8 mouse cellular contexts compared by ENCODE assay signal in the genomic region with DNA sequence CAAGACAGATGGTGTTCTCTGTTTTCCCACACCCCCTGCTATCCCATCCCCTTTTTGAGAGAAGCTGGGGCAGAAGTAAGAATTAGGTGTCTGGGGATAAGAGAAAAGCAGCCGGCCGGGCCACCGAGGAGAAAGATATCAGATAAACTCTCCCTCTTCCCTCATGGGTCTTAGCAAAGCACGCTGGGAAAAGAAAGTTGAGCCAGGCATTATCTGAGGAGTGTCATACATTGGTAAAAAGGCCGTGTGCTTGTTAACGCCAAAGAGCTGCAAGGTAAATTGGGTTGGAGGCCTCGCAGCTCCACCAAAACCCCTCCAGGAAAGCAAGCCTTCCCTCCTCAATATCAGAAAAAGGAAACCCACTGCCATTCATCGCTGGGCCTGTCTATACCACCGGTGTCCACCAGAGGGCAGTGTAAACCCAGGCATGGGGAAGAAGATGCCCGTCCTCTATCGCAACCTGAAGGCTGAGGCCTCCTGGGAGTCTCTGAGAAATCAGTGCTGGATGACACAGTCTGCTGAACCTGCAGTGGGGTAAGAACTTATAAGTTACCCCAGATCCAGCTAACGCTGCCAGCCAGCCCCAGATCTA. TPM values are rescaled to one million over a fixed set of nuclear protein-coding genes. Genes with fewer than 3 reads are reported as not detected.
DNase-seq lines count a peak whose midpoint lies in the region; ATAC-seq and TF ChIP-seq lines count a peak whose summit lies in the region.

No protein-coding gene starts in this region.

- ATAC-seq in CD4-positive, CD25-positive, alpha-beta regulatory T cell, adult 4 months, result peak; percentile 55
- no peak for ATAC-seq in embryonic facial prominence, embryonic 11.5 days (replicated peaks; ENCODE audit: insufficient number of reproducible peaks, low FRiP score, low TSS enrichment, low read depth)
- ATAC-seq in heart, postnatal 0 days (ENCODE audit: insufficient read depth, low read depth), result no peak

- H3K4me3 ChIP-seq in embryonic facial prominence, embryonic 11.5 days (ENCODE audit: low read depth, low read length), result no peak overlapping the region
- no peak overlapping the region for H3K4me3 ChIP-seq in heart, postnatal 0 days (ENCODE audit: low read depth, low read length)

- no peaks in the 10 kb centered on the region for H3K36me3 ChIP-seq in embryonic facial prominence, embryonic 11.5 days (replicated peaks; ENCODE audit: control insufficient read depth, insufficient read depth, low read depth, low read length)
- H3K36me3 ChIP-seq in heart, postnatal 0 days (replicated peaks; ENCODE audit: control insufficient read depth, insufficient read depth, low read length), result no peaks in the 10 kb centered on the region

- TF ChIP-seq EP300 in heart, postnatal 0 days (IDR thresholded peaks at IDR 0.05; ENCODE audit: low read depth), result no peak

- peak; percentile 98 for TF ChIP-seq CTCF in heart, postnatal 0 days (IDR thresholded peaks at IDR 0.05; ENCODE audit: low read depth)

- DNase-seq in adrenal gland, postnatal 36 days, result peak; percentile 82 to 83
- peak; percentile 86 for DNase-seq in embryonic facial prominence, embryonic 11.5 days (ENCODE audit: low spot score)
- peak; percentile 40 for DNase-seq in heart, postnatal 0 days (ENCODE audit: low spot score)
- DNase-seq in large intestine, adult 2 months (ENCODE audit: low read depth, low spot score), result peak; percentile 52
- peak; percentile 60 to 67 for DNase-seq in lung, adult 18-20 months
- DNase-seq in ovary, postnatal 14 days (ENCODE audit: low spot score), result peak; percentile 81
- DNase-seq in thymus, postnatal 10 days (ENCODE audit: low spot score in 2 of 2), result peak; percentile 79 to 93

- H3K27me3 ChIP-seq in embryonic facial prominence, embryonic 11.5 days (ENCODE audit: control insufficient read depth, insufficient read depth, low read length), result peaks cover 3% of the 10 kb centered on the region; the same call in 1 of the 2 replicates
- peaks cover 9% of the 10 kb centered on the region; the same call in 1 of the 2 replicates for H3K27me3 ChIP-seq in heart, postnatal 0 days (ENCODE audit: control insufficient read depth, insufficient read depth, low read length)

- H3K4me2 ChIP-seq in embryonic facial prominence, embryonic 11.5 days (ENCODE audit: low read depth, low read length), result no peak overlapping the region
- no peak overlapping the region for H3K4me2 ChIP-seq in heart, postnatal 0 days (ENCODE audit: low read depth, low read length)

- no peaks in the 10 kb centered on the region; the same call in 1 of the 2 replicates for H3K4me1 ChIP-seq in embryonic facial prominence, embryonic 11.5 days (ENCODE audit: control insufficient read depth, insufficient read depth, low read length)
- H3K4me1 ChIP-seq in heart, postnatal 0 days (ENCODE audit: control insufficient read depth, insufficient read depth), result peaks cover 10% of the 10 kb centered on the region

- no peak overlapping the region for H3K27ac ChIP-seq in embryonic facial prominence, embryonic 11.5 days (replicated peaks; ENCODE audit: low read depth, low read length)
- no peak overlapping the region for H3K27ac ChIP-seq in heart, postnatal 0 days (ENCODE audit: low read depth)

- H3K9ac ChIP-seq in embryonic facial prominence, embryonic 11.5 days (replicated peaks; ENCODE audit: low read length), result no peak overlapping the region; the same call in 1 of the 2 replicates
- no peak overlapping the region for H3K9ac ChIP-seq in heart, postnatal 0 days (replicated peaks; ENCODE audit: low read depth, low read length)

- 19% methylated on average over 12 of the region's 12 CpGs for WGBS in embryonic facial prominence, embryonic 11.5 days
- WGBS in heart, postnatal 0 days, result 8% methylated on average over 12 of the region's 12 CpGs
- WGBS in large intestine, adult 2 months, result 11% methylated on average over 12 of the region's 12 CpGs

- no peaks in the 10 kb centered on the region for H3K9me3 ChIP-seq in embryonic facial prominence, embryonic 11.5 days (replicated peaks; ENCODE audit: control insufficient read depth, low read length)
- 0 out of 2 replicates have a peak, but pooled peaks cover 3% of the 10 kb centered on the region for H3K9me3 ChIP-seq in heart, postnatal 0 days (replicated peaks; ENCODE audit: control insufficient read depth, low read length)

RNA-seq across cellular contexts. Expression of a gene that starts 3.1 kb away (rescaled TPM):
- polyA plus RNA-seq in CD4-positive, CD25-positive, alpha-beta regulatory T cell, adult 4 months (2017; shearing (Covaris generic)), result 1 to 10 TPM; 1.1 TPM
- not detected for total RNA-seq in adrenal gland, postnatal 36 days (2021)
- 0.17 and 0.26 TPM in 2 replicates for polyA plus RNA-seq in embryonic facial prominence, embryonic 11.5 days (2014; fragmentation: Nextera tagmentation; extraction: Ambion mirVana)
- not detected in 2 replicates for total RNA-seq in heart, postnatal 0 days (2014; rRNA removed; ENCODE audit: low replicate concordance)
- polyA plus RNA-seq in heart, postnatal 0 days (2015; fragmentation: Nextera tagmentation; extraction: Ambion mirVana), result 1.0 TPM in 2 replicates
- not detected in 2 replicates for polyA plus RNA-seq in large intestine, adult 2 months (2012; rRNA removed)

RNA-seq across cellular contexts. Expression of a gene that starts 28.3 kb away (rescaled TPM):
- 1 to 10 TPM; 2.4 to 5.1 TPM for polyA plus RNA-seq in CD4-positive, CD25-positive, alpha-beta regulatory T cell, adult 4 months (2017; shearing (Covaris generic))
- total RNA-seq in adrenal gland, postnatal 36 days (2021), result 10 to 100 TPM; 16.8 to 17.4 TPM
- polyA plus RNA-seq in embryonic facial prominence, embryonic 11.5 days (2014; fragmentation: Nextera tagmentation; extraction: Ambion mirVana), result 14.3 and 16.1 TPM in 2 replicates
- total RNA-seq in heart, postnatal 0 days (2014; rRNA removed; ENCODE audit: low replicate concordance), result 25.6 and 33.7 TPM in 2 replicates
- 13.9 and 15.0 TPM in 2 replicates for polyA plus RNA-seq in heart, postnatal 0 days (2015; fragmentation: Nextera tagmentation; extraction: Ambion mirVana)
- 9.8 and 12.6 TPM in 2 replicates for polyA plus RNA-seq in large intestine, adult 2 months (2012; rRNA removed)

RNA-seq across cellular contexts. Expression of a gene that starts 44.8 kb away (rescaled TPM):
- 10 to 100 TPM; 70.2 to 74.2 TPM for polyA plus RNA-seq in CD4-positive, CD25-positive, alpha-beta regulatory T cell, adult 4 months (2017; shearing (Covaris generic))
- total RNA-seq in adrenal gland, postnatal 36 days (2021), result 10 to 100 TPM; 41.3 to 46.8 TPM
- 88.6 and 97.6 TPM in 2 replicates for polyA plus RNA-seq in embryonic facial prominence, embryonic 11.5 days (2014; fragmentation: Nextera tagmentation; extraction: Ambion mirVana)
- 16.5 and 19.6 TPM in 2 replicates for total RNA-seq in heart, postnatal 0 days (2014; rRNA removed; ENCODE audit: low replicate concordance)
- 31.5 and 35.8 TPM in 2 replicates for polyA plus RNA-seq in heart, postnatal 0 days (2015; fragmentation: Nextera tagmentation; extraction: Ambion mirVana)
- polyA plus RNA-seq in large intestine, adult 2 months (2012; rRNA removed), result 10.5 and 10.9 TPM in 2 replicates

RNA-seq across cellular contexts. Expression of a gene that starts 44.9 kb away (rescaled TPM):
- polyA plus RNA-seq in CD4-positive, CD25-positive, alpha-beta regulatory T cell, adult 4 months (2017; shearing (Covaris generic)), result not detected
- total RNA-seq in adrenal gland, postnatal 36 days (2021), result not detected
- 1.5 and 2.3 TPM in 2 replicates for polyA plus RNA-seq in embryonic facial prominence, embryonic 11.5 days (2014; fragmentation: Nextera tagmentation; extraction: Ambion mirVana)
- not detected in 2 replicates for total RNA-seq in heart, postnatal 0 days (2014; rRNA removed; ENCODE audit: low replicate concordance)
- 0.11 TPM in 1 of 2 replicates, not detected in the other for polyA plus RNA-seq in heart, postnatal 0 days (2015; fragmentation: Nextera tagmentation; extraction: Ambion mirVana)
- 0.04 TPM in 1 of 2 replicates, not detected in the other for polyA plus RNA-seq in large intestine, adult 2 months (2012; rRNA removed)
